Mouse (Mus musculus): ENCODE results near the gene Vwa3b.

The Vwa3b gene

GRCm38 (mm10) chr1:37230404-37230803 lies 204.0 kb downstream of the Vwa3b start:
- no peak for DNase-seq (ENCODE audit: low spot score in 2 of 2)

GRCm38 (mm10) chr1:37231295-37231701 lies 204.9 kb downstream of the Vwa3b start:
- no peak for DNase-seq (ENCODE audit: low spot score in 2 of 2)
